Mouse (Mus musculus): Measurements from ENCODE around the gene Golgb1.

The Golgb1 gene

GRCm38 (mm10) chr16:36944895-36945424 is 70.0 kb downstream of the Golgb1 start:
- DNase-seq (ENCODE audit: low spot score), result peak; percentile 3

GRCm38 (mm10) chr16:36946459-36947159 is 71.7 kb downstream of the Golgb1 start:
- no peak for DNase-seq (ENCODE audit: low spot score)

GRCm38 (mm10) chr16:36947646-36948197 is 72.8 kb downstream of the Golgb1 start:
- no peak for DNase-seq (ENCODE audit: low spot score)

GRCm38 (mm10) chr16:36949614-36950336 is 74.8 kb downstream of the Golgb1 start:
- peak; percentile 15 for DNase-seq (ENCODE audit: low spot score)

- DNase-seq (ENCODE audit: low spot score), result no peak
These were observed 76.1 kb downstream of the Golgb1 start for GRCm38 (mm10) chr16:36951029-36951428.

GRCm38 (mm10) chr16:36955106-36955505 is 80.2 kb downstream of the Golgb1 start:
- no peak for DNase-seq (ENCODE audit: low spot score)

GRCm38 (mm10) chr16:36963415-36963814 is 88.5 kb downstream of the Golgb1 start:
- DNase-seq (ENCODE audit: low spot score), result no peak

- DNase-seq (ENCODE audit: low spot score), result no peak
These were observed 104.2 kb downstream of the Golgb1 start for GRCm38 (mm10) chr16:36979127-36979526.
